Mouse (Mus musculus) erythroblast, embryonic 14.5 days (primary cell): ENCODE results near the gene Blvrb.

ENCODE experiments used
- GATA1 ChIP-seq: IDR thresholded peaks from 2 replicates; pipeline ENCODE4 v1.6.1; 2012; ENCODE audit warnings: low read length, inconsistent platforms, mixed read lengths
- TAL1 ChIP-seq: IDR thresholded peaks from 3 replicates; pipeline ENCODE4 v1.6.1; 2012; ENCODE audit warnings: low read length, inconsistent platforms, mixed read lengths

GRCm38 (mm10) chr7:27437544-27437943 is 10.2 kb upstream of the Blvrb start:
- no peak for TF ChIP-seq TAL1
- no peak for TF ChIP-seq GATA1
